Mouse (Mus musculus): Measurements from ENCODE around the gene Nacad.

Nacad gene

DNA sequence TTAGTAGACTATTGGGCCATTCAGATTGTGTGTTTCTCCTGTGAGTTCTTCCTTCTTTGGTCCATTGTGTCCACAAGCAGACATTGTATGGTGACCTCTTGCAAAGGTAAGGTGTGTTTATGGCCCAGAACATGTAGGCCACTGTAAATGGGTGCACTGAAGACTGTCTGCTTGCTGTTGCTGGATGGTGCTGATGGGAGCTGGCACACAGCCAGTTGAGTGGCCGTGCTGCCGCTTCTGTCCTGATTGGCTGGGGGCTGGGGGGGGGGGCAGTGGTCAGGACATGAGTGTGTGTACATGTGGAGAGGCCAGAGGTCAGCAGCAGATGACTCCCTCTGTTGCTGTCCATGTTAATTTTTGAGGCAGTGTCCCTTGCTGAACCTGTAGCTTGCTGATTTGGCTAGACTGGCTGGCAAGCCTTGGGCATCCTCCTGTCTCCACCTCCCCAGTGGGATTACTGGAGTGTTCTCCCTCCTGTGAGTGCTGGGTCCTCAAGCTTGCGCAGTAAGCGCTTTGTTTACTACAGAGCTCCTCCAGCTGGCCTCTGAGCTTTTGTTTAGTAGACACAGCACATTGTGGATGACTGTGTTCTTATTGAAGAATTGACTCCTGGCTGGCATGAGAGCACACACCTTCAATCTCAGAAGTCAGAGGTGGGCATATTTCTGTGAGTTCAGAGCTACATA lies 25.6 kb downstream of the Nacad start:
- no peak for DNase-seq

DNA sequence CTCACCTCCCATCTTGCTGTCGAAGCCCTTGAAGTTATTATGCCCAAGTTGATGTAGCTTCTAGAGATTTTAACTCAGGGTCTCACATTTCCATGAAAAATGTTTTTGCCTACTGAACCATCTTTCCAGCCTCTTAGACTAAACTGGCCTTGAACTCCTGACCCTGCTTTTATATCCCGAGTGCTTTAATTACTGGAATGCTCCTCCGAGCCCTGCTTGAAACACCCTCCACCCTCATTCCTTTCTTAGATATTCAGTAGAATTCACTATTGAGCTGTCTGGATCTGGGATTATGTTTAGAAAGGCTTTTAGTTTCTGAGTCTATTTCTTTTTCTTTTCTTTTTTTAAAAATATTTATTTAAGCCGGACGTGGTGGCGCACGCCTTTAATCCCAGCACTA lies 26.5 kb downstream of the Nacad start:
- no peak for DNase-seq

DNA sequence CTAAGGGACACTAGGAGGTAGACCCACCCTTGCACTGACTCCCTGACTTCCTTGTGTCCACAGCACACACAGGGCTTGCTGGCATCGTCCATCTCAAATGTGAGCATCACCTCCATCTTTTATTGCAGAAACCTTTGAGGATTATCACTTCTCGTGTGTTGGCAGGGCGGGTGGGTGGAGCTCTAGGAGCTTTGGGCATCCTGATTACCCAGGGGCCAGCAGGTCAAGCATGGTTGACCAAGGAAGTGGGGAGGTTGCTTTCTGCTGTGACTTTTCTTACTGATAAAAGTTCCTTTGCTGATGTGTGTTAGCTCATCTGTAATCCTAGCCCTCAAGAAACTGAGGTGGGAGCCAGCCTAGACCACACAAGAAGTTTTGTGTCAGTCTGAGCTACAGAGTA lies 29.7 kb downstream of the Nacad start:
- no peak for DNase-seq

DNA sequence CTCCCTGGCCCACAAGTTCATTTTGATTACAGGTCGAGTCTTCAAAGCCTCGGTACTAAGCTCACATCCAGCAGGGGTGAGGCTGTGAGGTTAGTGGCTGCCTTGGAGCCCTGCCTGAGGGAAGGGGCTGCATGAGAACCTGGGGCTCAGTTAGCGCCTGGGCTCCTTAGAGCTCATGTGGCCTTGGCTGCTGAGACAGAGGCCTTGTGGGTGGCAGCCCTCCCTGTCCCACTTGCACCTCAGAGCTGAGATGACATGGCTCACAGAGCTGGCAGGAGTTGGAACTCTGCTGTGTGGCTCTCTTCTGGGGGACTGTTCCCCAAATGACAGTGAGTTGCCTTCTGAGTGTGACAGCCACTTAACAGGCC lies 36.5 kb downstream of the Nacad start:
- no peak for DNase-seq

DNA sequence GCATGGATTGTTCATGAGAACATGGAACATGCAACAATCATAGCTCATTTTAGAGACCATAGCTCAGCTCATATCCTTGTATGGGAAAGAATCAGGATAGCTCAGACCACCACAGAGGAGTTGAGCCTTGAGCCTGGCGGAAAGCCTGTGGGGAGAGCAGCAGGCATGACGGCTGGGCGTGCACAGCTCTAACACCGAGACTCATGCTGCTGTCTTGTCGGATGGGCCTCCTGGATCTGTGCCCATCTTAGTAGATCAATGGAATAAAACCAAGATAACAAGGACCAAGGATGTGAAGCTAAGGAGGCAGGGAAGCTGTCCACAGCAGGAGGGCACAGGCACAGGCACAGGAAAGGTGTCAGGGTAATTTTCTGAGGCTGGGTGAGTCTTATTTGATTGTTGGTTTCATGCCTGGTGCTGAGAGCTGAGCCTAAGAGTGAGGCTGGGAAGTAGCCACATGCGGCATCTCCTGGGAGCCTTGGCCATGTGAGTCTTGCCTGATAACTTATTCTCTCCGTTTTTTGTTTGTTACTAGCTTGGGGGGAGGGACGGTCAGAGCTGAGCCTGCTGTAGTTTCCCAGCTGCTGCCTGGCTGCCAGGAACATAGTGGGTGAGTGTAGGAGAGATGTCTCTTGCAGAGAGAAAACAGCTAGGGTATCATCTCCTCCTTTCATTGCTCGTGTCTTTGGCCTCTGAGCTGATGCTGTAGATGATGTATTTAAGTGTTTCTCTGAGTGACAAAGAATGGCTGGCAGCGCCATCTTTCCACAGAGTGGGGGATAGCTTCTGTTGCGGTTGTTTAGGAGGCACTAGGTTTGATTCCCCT lies 37.1 kb downstream of the Nacad start:
- peak; percentile 49 to 52 for DNase-seq

DNA sequence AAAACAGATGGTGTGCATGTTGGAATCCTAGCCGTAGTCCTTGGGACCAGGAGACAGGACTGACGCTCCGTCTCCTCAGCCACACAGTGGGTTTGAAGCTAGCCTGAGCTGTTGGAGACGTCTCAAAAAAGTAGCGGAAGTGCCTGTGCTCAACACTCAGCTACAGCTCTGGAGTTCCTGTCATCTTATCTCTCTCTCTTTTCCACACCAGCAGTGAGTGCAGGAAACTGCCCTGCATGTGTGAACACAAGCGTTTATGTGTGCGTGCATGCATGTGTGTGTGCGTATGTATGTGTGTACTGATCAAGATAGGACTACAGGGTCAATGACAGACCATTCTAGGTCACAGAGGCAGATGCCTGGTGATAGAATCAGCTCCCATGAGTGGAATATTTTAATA lies 37.9 kb downstream of the Nacad start:
- no peak for DNase-seq

DNA sequence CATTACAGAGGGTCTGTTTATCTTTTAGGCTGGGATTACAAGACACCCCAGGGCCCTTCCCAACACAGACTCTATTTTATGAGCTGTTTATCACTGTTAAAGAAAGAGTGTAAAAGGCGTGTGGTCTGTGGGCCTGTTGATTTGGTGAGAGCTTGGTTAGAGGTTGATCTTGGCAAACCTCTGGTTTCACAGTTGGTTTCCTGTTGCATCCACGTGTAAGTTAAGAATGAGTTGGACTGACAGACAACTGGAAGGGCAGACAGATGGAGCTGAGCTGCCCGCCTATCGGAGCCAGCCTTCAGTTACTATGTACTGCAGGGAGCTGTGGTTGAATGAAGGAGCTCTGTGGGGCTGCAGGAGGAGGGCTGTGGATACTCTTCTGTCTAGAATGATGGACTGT lies 39.4 kb downstream of the Nacad start:
- no peak for DNase-seq

DNA sequence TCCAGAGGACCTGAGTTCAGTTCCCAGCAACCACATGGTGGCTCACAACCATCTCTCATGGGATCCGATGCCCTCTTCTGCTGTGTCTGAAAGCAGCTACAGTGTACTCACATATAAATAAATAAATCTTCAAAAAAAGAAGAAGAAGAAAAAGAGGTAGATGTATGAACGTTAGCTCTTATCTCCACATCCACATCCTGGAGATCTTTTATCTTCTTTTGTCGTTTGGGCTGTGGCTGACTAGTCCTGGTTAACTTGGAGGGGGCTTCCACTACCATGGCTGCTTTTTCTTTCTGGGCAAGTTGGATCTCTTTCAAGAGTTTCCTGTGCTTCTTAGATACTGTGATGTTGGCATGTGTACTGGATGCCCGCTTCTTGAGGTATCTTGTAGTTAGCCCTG lies 42.7 kb downstream of the Nacad start:
- no peak for DNase-seq

DNA sequence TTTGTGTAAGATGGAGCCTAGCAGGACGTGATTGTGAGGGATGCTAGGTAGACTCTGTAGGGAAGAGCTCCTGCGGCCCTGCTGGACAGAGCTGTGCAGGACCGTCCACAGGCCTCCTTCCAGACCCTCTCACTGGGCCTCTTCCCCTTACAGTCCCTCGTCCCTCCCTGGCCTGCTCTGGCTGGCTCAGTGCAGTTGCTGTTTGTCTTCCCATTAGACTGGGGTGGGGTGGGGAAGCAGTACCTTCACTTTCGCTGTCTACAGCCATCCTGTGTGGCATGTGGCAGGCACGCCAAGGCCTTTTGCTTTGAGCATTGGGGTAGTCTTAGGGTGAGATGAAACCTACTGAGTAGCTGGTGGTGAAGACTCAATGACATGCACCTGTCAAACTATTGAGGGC lies 43.5 kb downstream of the Nacad start:
- no peak for DNase-seq

DNA sequence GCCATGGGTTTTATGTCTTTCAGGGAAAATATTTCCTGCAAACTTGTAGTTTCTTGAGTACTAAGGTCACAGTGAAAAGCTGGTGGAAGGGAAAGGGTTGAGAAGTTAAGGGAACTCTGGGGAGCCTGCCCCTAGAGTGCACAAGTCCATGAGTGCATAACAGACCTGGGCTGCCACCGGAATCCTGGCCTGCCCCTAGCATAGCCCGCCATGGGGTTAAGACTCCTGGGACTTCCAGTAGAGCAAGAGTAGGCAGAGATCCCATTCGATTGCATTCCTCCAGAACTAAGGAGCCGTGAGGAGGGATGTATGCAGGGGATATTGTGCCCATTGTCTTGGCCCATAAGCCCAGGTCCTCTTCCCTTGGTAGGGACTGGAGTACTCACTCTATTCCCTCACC lies 44.4 kb downstream of the Nacad start:
- no peak for DNase-seq

DNA sequence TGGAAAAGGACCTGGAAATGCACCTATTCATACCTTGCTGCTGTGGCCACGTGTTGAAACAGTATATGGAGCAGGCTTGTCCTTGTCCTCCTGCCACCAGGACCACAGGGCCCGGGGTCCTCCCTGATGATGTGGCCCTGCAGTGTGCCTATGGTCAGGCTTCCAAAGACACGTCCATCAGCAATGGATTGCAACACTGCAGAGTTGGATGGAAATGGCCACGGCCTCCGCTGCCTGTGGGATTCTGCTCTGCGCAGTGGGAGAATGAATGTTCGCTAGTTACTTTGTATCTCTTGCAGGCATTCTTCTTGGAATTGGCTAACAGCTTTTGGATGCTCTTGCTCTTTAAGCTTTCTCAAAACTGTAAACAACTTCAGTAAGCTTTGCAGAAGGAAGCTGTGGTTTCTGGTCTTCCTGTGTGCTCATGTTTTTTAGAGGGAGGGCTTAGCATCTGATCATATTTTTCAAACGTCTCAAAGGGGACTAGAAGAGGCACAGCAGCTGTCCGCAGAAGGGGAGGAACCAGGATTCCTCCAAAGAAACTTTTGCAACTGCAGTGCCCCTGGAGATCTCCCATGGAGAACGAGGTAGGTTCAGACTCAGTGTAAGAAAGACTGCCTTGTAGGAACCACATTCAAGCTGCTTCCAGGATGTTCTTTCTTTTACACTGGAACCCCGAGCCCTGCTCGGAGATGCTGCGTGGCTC lies 45.0 kb downstream of the Nacad start:
- DNase-seq, result no peak

DNA sequence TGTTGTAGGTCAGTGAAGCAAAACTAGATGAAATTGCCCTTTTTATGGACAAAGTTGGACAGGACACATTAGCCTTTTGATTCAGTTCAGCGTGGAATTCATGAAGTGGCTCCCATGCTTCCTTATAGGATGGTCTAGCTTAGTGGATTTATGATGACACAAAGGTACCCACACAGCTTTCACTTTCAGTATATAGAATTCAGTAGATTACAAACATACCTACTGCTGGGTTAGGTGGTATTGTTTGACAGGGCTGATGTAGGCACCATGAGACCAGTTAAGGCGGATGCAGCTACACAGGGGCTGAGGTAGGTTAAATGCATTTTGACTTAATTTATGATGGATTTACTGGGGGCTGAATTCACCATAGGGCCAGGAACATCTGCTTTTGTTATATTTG lies 45.9 kb downstream of the Nacad start:
- DNase-seq, result no peak

DNA sequence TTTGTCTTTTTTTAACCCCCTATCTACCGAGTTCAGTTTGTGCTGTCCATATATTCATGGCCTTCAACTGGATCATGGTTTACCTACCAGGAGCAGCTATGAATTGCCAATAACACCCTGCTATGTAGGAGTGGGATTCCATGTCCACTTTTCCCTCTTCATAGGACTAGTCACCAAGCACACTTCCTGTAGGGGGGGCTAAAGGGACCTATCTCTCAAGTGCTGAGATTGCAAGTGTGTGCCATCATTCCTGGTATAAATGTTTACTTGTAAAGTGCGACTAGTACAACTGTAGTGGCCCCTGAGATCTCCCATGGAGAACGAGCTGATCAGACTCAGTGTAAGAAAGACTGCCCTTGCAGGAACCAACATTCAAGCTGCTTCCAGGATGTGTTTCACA lies 47.6 kb downstream of the Nacad start:
- no peak for DNase-seq

DNA sequence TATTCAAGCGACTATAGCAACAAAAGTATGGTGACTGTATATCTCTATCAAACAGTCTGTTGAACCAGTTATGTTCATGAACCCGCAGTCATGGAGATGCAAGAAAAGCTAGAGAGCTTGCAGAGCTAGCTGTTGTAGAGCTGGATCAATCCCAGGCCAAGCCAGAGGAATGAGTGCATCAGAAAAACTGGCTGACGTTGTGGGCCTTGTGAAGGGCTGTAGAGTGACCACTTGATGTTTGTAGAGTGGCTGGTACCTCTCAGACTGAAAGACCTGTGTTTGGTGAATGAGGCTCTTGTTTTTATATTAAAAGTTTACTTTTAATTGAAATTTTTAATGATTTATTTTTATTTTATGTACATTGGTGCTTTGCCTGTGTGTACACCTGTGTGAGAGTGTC lies 55.7 kb downstream of the Nacad start:
- DNase-seq, result no peak

DNA sequence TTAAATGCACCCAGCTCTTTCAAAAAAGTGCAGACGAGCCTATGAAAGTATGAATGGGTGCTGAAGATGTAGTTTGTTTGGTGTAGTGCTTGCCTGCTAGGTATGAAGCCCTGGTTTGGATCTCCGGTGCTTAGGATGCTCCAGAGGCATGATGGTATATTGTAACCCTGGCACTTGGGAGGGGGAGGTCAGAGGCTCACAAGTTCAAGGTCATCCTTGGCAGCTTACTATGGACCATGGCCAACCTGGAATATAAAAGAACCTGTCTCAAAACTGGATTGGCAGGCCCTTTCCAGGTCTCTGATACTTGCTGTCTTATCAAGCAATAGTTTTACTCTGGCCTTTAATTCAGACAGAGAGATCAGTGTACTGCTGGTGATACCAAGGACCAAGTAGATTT lies 56.1 kb downstream of the Nacad start:
- DNase-seq, result no peak

Measured in cerebellum, postnatal 36 days (tissue).